8 mouse cellular contexts compared by ENCODE assay signal in genomic region chr1:128368732-128369441, GRCm38 (mm10). TPM values are rescaled to one million over a fixed set of nuclear protein-coding genes. Genes with fewer than 3 reads are reported as not detected.
DNase-seq lines count a peak whose midpoint lies in the region; ATAC-seq and TF ChIP-seq lines count a peak whose summit lies in the region.

No protein-coding gene starts in this region.

- H3K36me3 ChIP-seq in intestine, postnatal 0 days (ENCODE audit: control insufficient read depth, insufficient read depth), result peaks cover 27% of the 10 kb centered on the region
- H3K36me3 ChIP-seq in lung, embryonic 16.5 days (ENCODE audit: control insufficient read depth, insufficient read depth, low read length), result peaks cover 13% of the 10 kb centered on the region

- no peaks in the 10 kb centered on the region for H3K4me1 ChIP-seq in intestine, postnatal 0 days (replicated peaks; ENCODE audit: control insufficient read depth, insufficient read depth, low read length)
- no peaks in the 10 kb centered on the region for H3K4me1 ChIP-seq in lung, embryonic 16.5 days (replicated peaks; ENCODE audit: control insufficient read depth, insufficient read depth, low read length)

- ATAC-seq in frontal cortex, adult (ENCODE audit: low TSS enrichment), result peak; percentile 57; the same call in 1 of the 2 replicates
- no peak for ATAC-seq in intestine, postnatal 0 days
- ATAC-seq in lung, embryonic 16.5 days (ENCODE audit: low read depth), result 0 out of 2 replicates have a peak, but pooled peaks have one; percentile 57

- H3K9ac ChIP-seq in intestine, postnatal 0 days (ENCODE audit: low read depth, low read length), result no peak overlapping the region
- no peak overlapping the region for H3K9ac ChIP-seq in lung, embryonic 16.5 days (ENCODE audit: low read length)

- no peak overlapping the region for H3K4me3 ChIP-seq in intestine, postnatal 0 days (ENCODE audit: low read depth, low read length)
- no peak overlapping the region for H3K4me3 ChIP-seq in lung, embryonic 16.5 days (ENCODE audit: low read length)

- peak; percentile 66 for DNase-seq in testis, postnatal 10 days (ENCODE audit: low spot score)
- DNase-seq in testis, postnatal 14 days (ENCODE audit: low spot score), result no peak
- peak; percentile 12 for DNase-seq in adrenal gland, postnatal 25 days
- DNase-seq in retina, embryonic 14.5 days (ENCODE audit: low spot score), result peak; percentile 85
- no peak for DNase-seq in yolk sac, embryonic 10.5 days (ENCODE audit: low spot score)

- peak; percentile 83 for TF ChIP-seq CTCF in intestine, postnatal 0 days (IDR thresholded peaks at IDR 0.05; ENCODE audit: low read depth)

- no peak overlapping the region for H3K4me2 ChIP-seq in intestine, postnatal 0 days (replicated peaks; ENCODE audit: low read depth)
- no peak overlapping the region for H3K4me2 ChIP-seq in lung, embryonic 16.5 days (ENCODE audit: low read depth, low read length)

- H3K9me3 ChIP-seq in intestine, postnatal 0 days (ENCODE audit: control insufficient read depth), result no peaks in the 10 kb centered on the region
- H3K9me3 ChIP-seq in lung, embryonic 16.5 days (ENCODE audit: control insufficient read depth, low read length), result no peaks in the 10 kb centered on the region

- H3K27me3 ChIP-seq in intestine, postnatal 0 days (replicated peaks; ENCODE audit: control insufficient read depth, insufficient read depth, low read length), result no peaks in the 10 kb centered on the region
- H3K27me3 ChIP-seq in lung, embryonic 16.5 days (ENCODE audit: control insufficient read depth, insufficient read depth, low read depth, low read length), result no peaks in the 10 kb centered on the region

- H3K27ac ChIP-seq in intestine, postnatal 0 days (ENCODE audit: low read depth, low read length), result no peak overlapping the region
- no peak overlapping the region for H3K27ac ChIP-seq in lung, embryonic 16.5 days (ENCODE audit: low read length)

- 66% methylated on average over 5 of the region's 5 CpGs for WGBS in intestine, postnatal 0 days
- WGBS in lung, embryonic 16.5 days, result 64% methylated on average over 5 of the region's 5 CpGs

RNA-seq across cellular contexts. Expression of gene Mcm6, which starts 9.4 kb away (rescaled TPM):
- total RNA-seq in adrenal gland, postnatal 25 days (2021), result 42.8 and 44.0 TPM in 2 replicates
- 56.7 and 59.6 TPM in 2 replicates for polyA plus RNA-seq in intestine, postnatal 0 days (2015; fragmentation: Nextera tagmentation; extraction: Ambion mirVana)
- polyA plus RNA-seq in lung, embryonic 16.5 days (2015; fragmentation: Nextera tagmentation; extraction: Ambion mirVana), result 223 and 240 TPM in 2 replicates

RNA-seq across cellular contexts. Expression of gene Lct, which starts 40.8 kb away (rescaled TPM):
- 0.12 and 0.14 TPM in 2 replicates for total RNA-seq in adrenal gland, postnatal 25 days (2021)
- polyA plus RNA-seq in intestine, postnatal 0 days (2015; fragmentation: Nextera tagmentation; extraction: Ambion mirVana), result 119 and 136 TPM in 2 replicates
- 0.09 TPM in 1 of 2 replicates, not detected in the other for polyA plus RNA-seq in lung, embryonic 16.5 days (2015; fragmentation: Nextera tagmentation; extraction: Ambion mirVana)

RNA-seq across cellular contexts. Expression of gene Dars, which starts 48.3 kb away (rescaled TPM):
- total RNA-seq in adrenal gland, postnatal 25 days (2021), result 86.9 and 105 TPM in 2 replicates
- 68.0 and 69.0 TPM in 2 replicates for polyA plus RNA-seq in intestine, postnatal 0 days (2015; fragmentation: Nextera tagmentation; extraction: Ambion mirVana)
- 157 and 167 TPM in 2 replicates for polyA plus RNA-seq in lung, embryonic 16.5 days (2015; fragmentation: Nextera tagmentation; extraction: Ambion mirVana)

Comparison
In these comparisons a context has a peak if more than half of its experiments do, and no peak if none do; other contexts are left out.
1. DNase-seq: peak in testis, postnatal 10 days (single experiment), adrenal gland, postnatal 25 days (single experiment) and retina, embryonic 14.5 days (single experiment); none in testis, postnatal 14 days (single experiment) and yolk sac, embryonic 10.5 days (single experiment).
2. RNA of gene Lct, which starts 40.8 kb away (polyA plus RNA-seq): 119 to 136 TPM in intestine, postnatal 0 days; 0.09 TPM in lung, embryonic 16.5 days; every median in the first group is over 100 times any median in the second.